Mouse (Mus musculus): Measurements from ENCODE around the gene Vmn1r29. TPM values are rescaled to one million over a fixed set of nuclear protein-coding genes. Genes with fewer than 3 reads are reported as not detected.
A peak's percentile ranks its signal among the peaks of the same experiment; 100 is the strongest.
"Not testable (repeated sequence)": the region's sequence is repeated elsewhere in the genome, so short reads cannot be mapped to it uniquely, and the experiment has no call there.

Gene Vmn1r29
- not detected in 2 replicates for total RNA-seq (2021)
- long read RNA-seq, experiment 1: 0 reads
- long read RNA-seq, experiment 2: 0 reads

DNA sequence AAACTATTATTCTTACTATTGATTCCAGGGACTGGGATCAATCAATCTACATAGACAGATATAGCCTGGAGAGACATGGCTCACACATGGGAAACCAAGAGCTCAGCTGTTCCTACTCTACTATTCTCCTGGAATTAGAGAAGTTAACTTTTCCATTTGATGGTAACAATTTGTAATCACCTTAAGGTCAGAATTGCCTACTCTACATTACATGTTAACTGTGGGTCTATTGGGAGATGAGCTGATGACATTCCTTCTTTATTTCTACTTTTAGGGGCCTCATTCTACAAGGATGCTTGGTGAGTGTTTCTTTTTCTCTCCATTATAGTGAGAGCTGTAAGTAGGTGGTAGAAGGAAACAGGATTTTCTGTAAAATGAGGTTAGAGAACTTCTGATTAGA is at the start of gene Vmn1r29:
TSS of gene Vmn1r29 (plus strand) at position 301 of the 400 bp plus-strand sequence.
- DNase-seq: no peak

DNA sequence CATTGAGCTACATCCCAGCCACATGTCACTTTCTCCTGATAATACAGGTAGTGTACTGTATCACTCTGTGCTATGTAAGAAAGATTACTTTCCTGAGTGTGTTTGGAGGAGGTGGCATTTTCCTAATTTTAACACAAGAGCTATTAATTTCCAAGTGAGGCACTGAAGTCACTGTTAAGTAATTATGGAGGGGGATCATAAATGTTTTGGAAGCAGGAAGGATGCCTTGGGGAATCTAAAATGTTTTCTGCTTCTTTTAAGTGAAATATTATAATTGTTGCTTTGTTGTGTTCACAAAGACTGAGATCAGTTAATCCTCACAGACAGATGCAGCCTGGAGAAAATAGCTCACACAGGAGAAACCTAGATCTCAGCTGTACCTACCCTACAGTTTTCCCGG is 39.6 kb upstream of the Vmn1r29 start, which contains the start of gene Vmn1r28:
TSS of gene Vmn1r28 (plus strand) at position 301 of the 400 bp plus-strand sequence.
- no peak for DNase-seq

DNA sequence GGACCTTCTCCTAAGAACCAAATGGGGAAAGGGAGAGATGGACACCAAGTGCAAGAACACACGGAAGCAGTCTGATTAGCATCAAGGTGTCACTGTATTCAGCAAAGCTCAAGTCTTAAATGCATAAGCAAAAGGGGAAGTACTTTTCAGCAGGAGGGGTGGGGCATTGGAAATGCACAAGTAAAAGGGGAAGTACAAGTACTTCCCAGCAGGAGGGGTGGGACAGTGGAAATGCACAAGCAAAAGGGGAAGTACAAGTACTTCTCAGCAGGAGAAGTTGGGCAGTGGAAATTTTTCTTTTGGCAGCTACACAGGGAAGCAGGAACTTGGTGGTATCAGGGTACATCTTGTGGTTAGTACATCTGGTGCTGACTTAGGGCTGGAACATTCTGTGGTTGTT is 21.7 kb upstream of the Vmn1r29 start:
- DNase-seq: not testable (repeated sequence)

DNA sequence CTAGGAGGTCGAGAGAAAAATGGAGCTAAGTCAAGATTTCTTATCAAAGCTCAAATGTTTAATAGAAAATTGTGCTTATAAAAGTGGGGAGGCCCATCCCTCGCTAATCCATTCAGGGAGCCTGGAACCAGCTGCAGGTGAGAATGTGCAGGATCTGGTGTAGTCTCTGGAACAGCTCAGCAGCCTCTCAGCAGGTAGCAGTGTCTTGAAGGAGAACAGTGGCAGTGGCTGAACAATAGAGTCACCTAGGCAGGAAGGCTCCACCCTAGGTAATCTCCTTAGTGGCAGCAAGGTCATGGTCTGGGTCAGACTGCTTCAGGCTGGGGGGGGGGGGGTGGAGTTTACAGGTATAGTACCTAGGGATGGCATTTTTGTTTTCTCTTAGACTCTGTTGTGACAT is 9.1 kb upstream of the Vmn1r29 start:
- no peak for DNase-seq

DNA sequence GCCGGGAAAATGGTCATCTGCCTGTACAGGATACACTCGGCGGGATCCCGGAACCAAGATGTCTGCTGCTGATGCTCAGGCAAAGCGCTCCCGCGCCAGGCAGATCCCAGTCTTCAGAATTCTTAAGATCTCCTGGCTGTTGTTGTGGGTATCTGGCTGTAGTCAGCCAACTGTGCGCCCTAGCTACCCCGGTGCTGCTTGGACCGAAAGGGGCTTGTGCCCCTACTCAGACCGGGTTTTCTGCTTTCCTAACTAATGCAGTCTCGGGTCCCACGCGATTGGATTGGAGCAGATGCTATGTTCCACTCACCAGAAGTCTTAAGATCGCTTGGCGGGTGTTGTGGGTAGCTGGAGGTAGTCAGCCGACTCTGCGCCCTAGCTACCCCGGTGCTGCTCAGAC is 2.8 kb upstream of the Vmn1r29 start:
- not testable (repeated sequence) for DNase-seq

DNA sequence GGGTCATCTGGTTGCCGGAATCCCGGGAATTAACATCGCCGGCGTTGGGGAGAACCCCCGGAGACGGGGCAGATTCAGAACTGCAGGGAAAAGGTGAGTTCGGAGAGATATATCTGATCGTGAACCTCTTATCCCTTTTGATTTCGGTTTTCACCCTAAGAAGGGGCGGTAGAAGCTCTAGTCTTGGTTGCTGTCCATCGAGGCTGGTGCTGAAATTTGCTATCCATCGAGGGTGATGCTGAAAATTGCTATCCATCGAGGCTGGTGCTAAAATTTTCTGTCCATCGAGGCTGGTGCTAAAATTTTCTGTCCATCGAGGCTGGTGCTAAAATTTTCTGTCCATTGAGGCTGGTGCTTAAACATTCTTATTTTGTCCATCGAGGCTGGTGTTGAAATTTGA is 29.3 kb downstream of the Vmn1r29 start:
- peak; percentile 17 for DNase-seq

Other genes with a start within 250 kb of the Vmn1r29 start
- gene Vmn1r27, start 82.7 kb upstream of the Vmn1r29 start, total RNA-seq (2021): not detected in 2 replicates
- not detected in 2 replicates for gene Vmn1r28, start 39.5 kb upstream of the Vmn1r29 start, total RNA-seq (2021)
- not detected in 2 replicates for gene Vmn1r30, start 141.8 kb downstream of the Vmn1r29 start, total RNA-seq (2021)
- not detected in 2 replicates for gene Vmn1r31, start 173.8 kb downstream of the Vmn1r29 start, total RNA-seq (2021)

All from adrenal gland, postnatal 14 days (tissue).